ENCODE assay signal across 18 mouse cellular contexts in genomic region chr13:28693078-28693477, GRCm38 (mm10).
DNase-seq lines count a peak whose midpoint lies in the region; ATAC-seq and TF ChIP-seq lines count a peak whose summit lies in the region.
"Had no signal": no experiment of that assay in that cellular context is flagged by ENCODE, and none has a peak within 500 bp of the region (broad histone marks: within the 10 kb centered on the region; RNA-seq: fewer than 3 reads in every experiment).

No protein-coding gene starts in this region.

- DNase-seq in lung, postnatal 0 days (ENCODE audit: low spot score): no peak
- DNase-seq in lung, postnatal 4 days: no peak
- peak; percentile 63 for DNase-seq in thymus, postnatal 14 days
- no peak for DNase-seq in right cerebral cortex, adult 18-20 months
- DNase-seq in yolk sac, embryonic 10.5 days (ENCODE audit: low spot score): no peak
- DNase-seq: cerebellum, adult 11-12 months; heart, postnatal 10 days; layer of hippocampus, adult 9-11 months; left cerebral cortex, postnatal 4 days had no signal

- TF ChIP-seq EP300 in lung, postnatal 0 days (IDR thresholded peaks at IDR 0.05): no peak; the same call in 1 of the 2 replicates

- peaks cover 16% of the 10 kb centered on the region for H3K4me1 ChIP-seq in forebrain, embryonic 16.5 days (replicated peaks; ENCODE audit: control insufficient read depth, insufficient read depth, low read length)
- H3K4me1 ChIP-seq in forebrain, embryonic 15.5 days: peaks cover 31% of the 10 kb centered on the region
- no peaks in the 10 kb centered on the region for H3K4me1 ChIP-seq in lung, postnatal 0 days (ENCODE audit: insufficient read depth, low read depth, low read length)
- peaks cover 62% of the 10 kb centered on the region for H3K4me1 ChIP-seq in embryonic facial prominence, embryonic 12.5 days
- H3K4me1 ChIP-seq: liver, embryonic 15.5 days; megakaryocyte, embryonic 14.5 days had no signal

- 69% methylated on average over 4 of the region's 4 CpGs for WGBS in forebrain, embryonic 16.5 days
- 61% methylated on average over 4 of the region's 4 CpGs for WGBS in forebrain, embryonic 15.5 days
- 41% methylated on average over 4 of the region's 4 CpGs for WGBS in lung, postnatal 0 days
- WGBS in embryonic facial prominence, embryonic 12.5 days: 59% methylated on average over 4 of the region's 4 CpGs

- H3K4me3 ChIP-seq in forebrain, embryonic 16.5 days (replicated peaks; ENCODE audit: low read length): no peak overlapping the region
- no peak overlapping the region for H3K4me3 ChIP-seq in forebrain, embryonic 15.5 days
- no peak overlapping the region for H3K4me3 ChIP-seq in lung, postnatal 0 days (ENCODE audit: low read depth, low read length)
- no peak overlapping the region for H3K4me3 ChIP-seq in embryonic facial prominence, embryonic 12.5 days
- H3K4me3 ChIP-seq: liver, embryonic 15.5 days; megakaryocyte, embryonic 14.5 days; myocyte had no signal

- H3K27me3 ChIP-seq in forebrain, embryonic 16.5 days (replicated peaks; ENCODE audit: control insufficient read depth, insufficient read depth, low read length): no peaks in the 10 kb centered on the region
- no peaks in the 10 kb centered on the region for H3K27me3 ChIP-seq in forebrain, embryonic 15.5 days
- no peaks in the 10 kb centered on the region for H3K27me3 ChIP-seq in lung, postnatal 0 days (replicated peaks; ENCODE audit: insufficient read depth, low read length)
- no peaks in the 10 kb centered on the region for H3K27me3 ChIP-seq in embryonic facial prominence, embryonic 12.5 days
- H3K27me3 ChIP-seq: liver, embryonic 15.5 days had no signal

- H3K4me2 ChIP-seq in forebrain, embryonic 16.5 days (ENCODE audit: low read length): no peak overlapping the region
- no peak overlapping the region for H3K4me2 ChIP-seq in forebrain, embryonic 15.5 days (replicated peaks)
- no peak overlapping the region for H3K4me2 ChIP-seq in lung, postnatal 0 days (replicated peaks; ENCODE audit: low read depth, low read length)
- H3K4me2 ChIP-seq in embryonic facial prominence, embryonic 12.5 days (replicated peaks): no peak overlapping the region
- H3K4me2 ChIP-seq: liver, embryonic 15.5 days had no signal

- no peak for TF ChIP-seq CTCF in lung, postnatal 0 days (IDR thresholded peaks at IDR 0.05)

- no peak for ATAC-seq in forebrain, embryonic 16.5 days
- ATAC-seq in forebrain, embryonic 15.5 days (replicated peaks): no peak
- peak; percentile 30; the same call in 1 of the 2 replicates for ATAC-seq in lung, postnatal 0 days
- ATAC-seq in embryonic facial prominence, embryonic 12.5 days (ENCODE audit: insufficient number of reproducible peaks, insufficient read depth, low FRiP score, low TSS enrichment): no peak
- ATAC-seq: activated CD4-positive, CD25-positive, alpha-beta regulatory T cell, adult 4 months had no signal

- peak overlapping the region; percentile 7; the same call in 1 of the 2 replicates for H3K27ac ChIP-seq in forebrain, embryonic 16.5 days (ENCODE audit: low read length)
- H3K27ac ChIP-seq in forebrain, embryonic 15.5 days (replicated peaks): no peak overlapping the region
- H3K27ac ChIP-seq in lung, postnatal 0 days (ENCODE audit: low read length): no peak overlapping the region
- peak overlapping the region; percentile 60; the same call in 1 of the 2 replicates for H3K27ac ChIP-seq in embryonic facial prominence, embryonic 12.5 days
- H3K27ac ChIP-seq: kidney, postnatal 0 days; liver, embryonic 15.5 days had no signal

- no peak overlapping the region for H3K9ac ChIP-seq in forebrain, embryonic 16.5 days (replicated peaks; ENCODE audit: low read depth, low read length)
- H3K9ac ChIP-seq in forebrain, embryonic 15.5 days (replicated peaks): no peak overlapping the region
- no peak overlapping the region for H3K9ac ChIP-seq in lung, postnatal 0 days (replicated peaks; ENCODE audit: low read depth)
- H3K9ac ChIP-seq in embryonic facial prominence, embryonic 12.5 days: no peak overlapping the region
- H3K9ac ChIP-seq: liver, embryonic 15.5 days had no signal

- H3K9me3 ChIP-seq in forebrain, embryonic 16.5 days (ENCODE audit: control insufficient read depth, low read length): no peaks in the 10 kb centered on the region
- no peaks in the 10 kb centered on the region for H3K9me3 ChIP-seq in forebrain, embryonic 15.5 days
- H3K9me3 ChIP-seq in lung, postnatal 0 days (ENCODE audit: low read length): no peaks in the 10 kb centered on the region
- no peaks in the 10 kb centered on the region for H3K9me3 ChIP-seq in embryonic facial prominence, embryonic 12.5 days
- H3K9me3 ChIP-seq: G1E; liver, embryonic 15.5 days; megakaryocyte, embryonic 14.5 days had no signal

- H3K36me3 ChIP-seq in forebrain, embryonic 16.5 days (ENCODE audit: control insufficient read depth, insufficient read depth): no peaks in the 10 kb centered on the region
- no peaks in the 10 kb centered on the region for H3K36me3 ChIP-seq in forebrain, embryonic 15.5 days
- H3K36me3 ChIP-seq in lung, postnatal 0 days (ENCODE audit: insufficient read depth, low read length): no peaks in the 10 kb centered on the region
- 0 out of 2 replicates have a peak, but pooled peaks cover 3% of the 10 kb centered on the region for H3K36me3 ChIP-seq in embryonic facial prominence, embryonic 12.5 days
- H3K36me3 ChIP-seq: G1E; liver, embryonic 15.5 days had no signal

Comparison
In these comparisons a context has a peak if more than half of its experiments do, and no peak if none do; other contexts are left out.
1. H3K27ac ChIP-seq: peak in forebrain, embryonic 16.5 days (single experiment) and embryonic facial prominence, embryonic 12.5 days (single experiment); none in forebrain, embryonic 15.5 days (single experiment) and lung, postnatal 0 days (single experiment).